In the genomic region with DNA sequence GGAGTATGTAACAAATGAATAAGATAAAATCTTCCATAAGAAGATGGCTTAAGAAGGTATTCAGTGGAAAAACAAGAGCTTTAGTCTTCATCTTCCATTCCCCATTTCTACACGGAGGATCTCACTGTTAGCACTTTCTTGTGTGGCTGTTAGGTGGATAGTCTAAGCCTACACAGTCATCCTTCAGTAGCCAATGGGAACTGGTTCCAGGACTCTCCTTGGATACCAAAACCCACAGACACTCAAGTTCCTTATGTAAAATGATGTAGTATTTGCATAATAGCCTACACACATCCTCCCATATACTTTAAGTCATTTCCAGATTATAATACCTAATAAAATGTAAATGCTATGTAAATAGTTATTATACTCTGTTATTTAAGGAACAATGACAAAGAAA, we compare ENCODE assay signal across 29 mouse cellular contexts.
"Had no signal": no experiment of that assay in that cellular context is flagged by ENCODE, and none has a peak within 500 bp of the region (broad histone marks: within the 10 kb centered on the region; RNA-seq: fewer than 3 reads in every experiment).

No protein-coding gene starts in this region.

- H3K4me3 ChIP-seq: limb, embryonic 10.5 days; limb, embryonic 12.5 days; limb, embryonic 13.5 days; limb, embryonic 15.5 days; liver, embryonic 12.5 days; liver, embryonic 13.5 days; liver, embryonic 15.5 days; lung, embryonic 15.5 days; megakaryocyte, embryonic 14.5 days; midbrain, embryonic 10.5 days; midbrain, embryonic 12.5 days; midbrain, embryonic 13.5 days; midbrain, embryonic 15.5 days; myocyte had no signal

- H3K9me3 ChIP-seq: limb, embryonic 10.5 days; limb, embryonic 12.5 days; limb, embryonic 13.5 days; limb, embryonic 15.5 days; liver, embryonic 12.5 days; liver, embryonic 13.5 days; liver, embryonic 15.5 days; lung, embryonic 15.5 days; megakaryocyte, embryonic 14.5 days; midbrain, embryonic 10.5 days; midbrain, embryonic 12.5 days; midbrain, embryonic 13.5 days; midbrain, embryonic 15.5 days had no signal

- ATAC-seq: liver, embryonic 12.5 days; liver, postnatal 0 days; lung, postnatal 0 days; midbrain, embryonic 13.5 days; midbrain, embryonic 15.5 days; midbrain, embryonic 16.5 days had no signal

- H3K27ac ChIP-seq: limb, embryonic 10.5 days; limb, embryonic 12.5 days; limb, embryonic 13.5 days; limb, embryonic 15.5 days; liver, embryonic 12.5 days; liver, embryonic 13.5 days; liver, embryonic 14.5 days; liver, embryonic 15.5 days; lung, embryonic 15.5 days; macrophage; midbrain, embryonic 10.5 days; midbrain, embryonic 12.5 days; midbrain, embryonic 13.5 days; midbrain, embryonic 15.5 days had no signal

- H3K36me3 ChIP-seq: limb, embryonic 10.5 days; limb, embryonic 12.5 days; limb, embryonic 13.5 days; limb, embryonic 15.5 days; liver, embryonic 12.5 days; liver, embryonic 13.5 days; liver, embryonic 15.5 days; lung, embryonic 15.5 days; midbrain, embryonic 10.5 days; midbrain, embryonic 12.5 days; midbrain, embryonic 13.5 days; midbrain, embryonic 15.5 days had no signal

- H3K4me1 ChIP-seq: limb, embryonic 10.5 days; limb, embryonic 12.5 days; limb, embryonic 13.5 days; limb, embryonic 15.5 days; liver, embryonic 12.5 days; liver, embryonic 13.5 days; liver, embryonic 15.5 days; lung, embryonic 15.5 days; megakaryocyte, embryonic 14.5 days; midbrain, embryonic 10.5 days; midbrain, embryonic 12.5 days; midbrain, embryonic 13.5 days; midbrain, embryonic 15.5 days had no signal

- DNase-seq: left cerebral cortex, postnatal 4 days; liver; liver, embryonic 13.5 days; liver, postnatal 0 days; lung, adult 18-20 months; lung, adult 2 months; lung, embryonic 14.5 days; lung, postnatal 10 days; lung, postnatal 14 days; lung, postnatal 36 days; lung, postnatal 4 days; midbrain, embryonic 14.5 days had no signal
